Mouse (Mus musculus): Measurements from ENCODE around the gene Atp8b5. TPM values are rescaled to one million over a fixed set of nuclear protein-coding genes. Genes with fewer than 3 reads are reported as not detected.
A peak's percentile ranks its signal among the peaks of the same experiment; 100 is the strongest.

The Atp8b5 gene
- polyA plus RNA-seq, 1 experiment from 2014 or later, result 0.29 TPM

GRCm38 (mm10) chr4:43418450-43418849 lies 151.5 kb downstream of the Atp8b5 start:
- no peak for ATAC-seq (ENCODE audit: borderline replicate concordance, extremely low read depth, low FRiP score, low TSS enrichment)
- Histone ChIP-seq H3K9me3 (no peaks in the 10 kb centered on the region), H3K4me3 (no peak overlapping the region), H3K9ac (no peak overlapping the region), H3K4me1 (peaks cover 26% of the 10 kb centered on the region), H3K27me3 (no peaks in the 10 kb centered on the region), H3K4me2 (no peak overlapping the region), H3K27ac (peak overlapping the region; percentile 68; the same call in 1 of the 2 replicates), H3K36me3 (peaks cover 41% of the 10 kb centered on the region)
- 50% methylated on average over 4 of the region's 4 CpGs for WGBS

DNA sequence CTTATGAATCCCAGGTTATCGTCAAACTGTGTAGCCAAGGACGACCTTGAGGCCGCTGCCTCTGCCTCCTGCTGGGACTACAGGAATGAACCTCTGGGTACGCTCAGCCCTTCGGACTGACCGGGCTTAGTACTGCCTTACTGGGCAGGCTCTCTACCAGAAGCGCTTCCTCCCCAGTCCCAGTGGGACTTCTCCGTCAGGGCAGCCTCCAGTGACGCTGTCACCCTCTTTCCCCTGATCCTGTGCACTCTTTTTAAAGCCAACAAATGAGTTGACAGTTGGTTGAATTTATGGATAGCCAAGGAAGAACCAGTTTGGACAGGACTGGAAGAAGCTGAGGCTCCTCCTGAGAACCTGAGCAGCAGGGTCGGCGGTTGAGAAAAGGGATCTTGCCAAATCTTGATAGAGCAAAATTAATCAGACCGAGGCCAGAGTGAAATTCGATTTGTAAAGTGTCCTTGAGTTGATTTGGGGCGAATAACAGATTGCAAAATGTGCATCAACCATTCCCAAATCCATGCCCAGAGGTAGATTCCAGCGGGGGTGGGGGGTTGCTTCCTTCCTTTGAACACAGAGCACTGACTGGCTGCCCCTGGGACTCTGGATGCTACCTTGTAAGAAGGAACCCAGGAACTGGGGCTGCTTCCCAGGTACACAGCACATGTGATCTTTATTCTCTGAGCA lies 152.2 kb downstream of the Atp8b5 start:
- H3K27me3 ChIP-seq, result no peaks in the 10 kb centered on the region
- no peak overlapping the region for H3K4me3 ChIP-seq
- H3K9ac ChIP-seq, result no peak overlapping the region
- no peaks in the 10 kb centered on the region for H3K9me3 ChIP-seq
- no peak for ATAC-seq (ENCODE audit: borderline replicate concordance, extremely low read depth, low FRiP score, low TSS enrichment)
- no peak overlapping the region for H3K4me2 ChIP-seq
- no peak overlapping the region for H3K27ac ChIP-seq
- H3K36me3 ChIP-seq, result peaks cover 48% of the 10 kb centered on the region
- 65% methylated on average over 15 of the region's 15 CpGs for WGBS
- peaks cover 26% of the 10 kb centered on the region for H3K4me1 ChIP-seq

- 0 out of 2 replicates have a peak overlapping the region, but pooled peaks have one; percentile 55 for H3K27ac ChIP-seq
- H3K9ac ChIP-seq, result no peak overlapping the region
- H3K4me2 ChIP-seq, result no peak overlapping the region
- H3K9me3 ChIP-seq, result no peaks in the 10 kb centered on the region
- peaks cover 51% of the 10 kb centered on the region for H3K36me3 ChIP-seq
- WGBS, result 51% methylated on average over 9 of the region's 9 CpGs
- H3K27me3 ChIP-seq, result no peaks in the 10 kb centered on the region
- no peak for ATAC-seq (ENCODE audit: borderline replicate concordance, extremely low read depth, low FRiP score, low TSS enrichment)
- no peak overlapping the region for H3K4me3 ChIP-seq
- peaks cover 26% of the 10 kb centered on the region for H3K4me1 ChIP-seq
Observed at GRCm38 (mm10) chr4:43419801-43420281, 152.9 kb downstream of the Atp8b5 start.

GRCm38 (mm10) chr4:43420305-43420704 lies 153.3 kb downstream of the Atp8b5 start:
- 0% methylated on average over 6 of the region's 6 CpGs for WGBS
- Histone ChIP-seq H3K4me2 (no peak overlapping the region), H3K4me3 (no peak overlapping the region), H3K9me3 (no peaks in the 10 kb centered on the region), H3K27ac (0 out of 2 replicates have a peak overlapping the region, but pooled peaks have one; percentile 55), H3K36me3 (peaks cover 46% of the 10 kb centered on the region), H3K27me3 (no peaks in the 10 kb centered on the region), H3K4me1 (peaks cover 26% of the 10 kb centered on the region), H3K9ac (no peak overlapping the region)
- ATAC-seq (ENCODE audit: borderline replicate concordance, extremely low read depth, low FRiP score, low TSS enrichment), result no peak

GRCm38 (mm10) chr4:43421632-43422240 lies 154.8 kb downstream of the Atp8b5 start:
- ATAC-seq (ENCODE audit: borderline replicate concordance, extremely low read depth, low FRiP score, low TSS enrichment), result no peak
- no peak overlapping the region for H3K27ac ChIP-seq
- H3K27me3 ChIP-seq, result peaks cover 7% of the 10 kb centered on the region
- 71% methylated on average over 28 of the region's 28 CpGs for WGBS
- peaks cover 44% of the 10 kb centered on the region for H3K36me3 ChIP-seq
- no peak overlapping the region for H3K9ac ChIP-seq
- H3K4me2 ChIP-seq, result no peak overlapping the region
- H3K9me3 ChIP-seq, result no peaks in the 10 kb centered on the region
- no peak overlapping the region for H3K4me3 ChIP-seq
- peaks cover 35% of the 10 kb centered on the region for H3K4me1 ChIP-seq

Other genes starting within 250 kb of the Atp8b5 start
- gene Pigo, start 241.3 kb upstream of the Atp8b5 start, polyA plus RNA-seq (2015; fragmentation: Nextera tagmentation; extraction: Ambion mirVana), result 19.0 and 22.1 TPM in 2 replicates
- gene Stoml2, start 235.4 kb upstream of the Atp8b5 start, polyA plus RNA-seq (2015; fragmentation: Nextera tagmentation; extraction: Ambion mirVana), result 321 and 331 TPM in 2 replicates
- 10.6 and 11.2 TPM in 2 replicates for gene Fam214b, start 220.9 kb upstream of the Atp8b5 start, polyA plus RNA-seq (2015; fragmentation: Nextera tagmentation; extraction: Ambion mirVana)
- 5.5 and 7.3 TPM in 2 replicates for gene Unc13b, start 208.2 kb upstream of the Atp8b5 start, polyA plus RNA-seq (2015; fragmentation: Nextera tagmentation; extraction: Ambion mirVana)
- 13.0 and 14.0 TPM in 2 replicates for gene Rusc2, start 114.8 kb downstream of the Atp8b5 start, polyA plus RNA-seq (2015; fragmentation: Nextera tagmentation; extraction: Ambion mirVana)
- 0.14 and 0.25 TPM in 2 replicates for gene Fam166b, start 162.0 kb downstream of the Atp8b5 start, polyA plus RNA-seq (2015; fragmentation: Nextera tagmentation; extraction: Ambion mirVana)
- gene Tesk1, start 174.8 kb downstream of the Atp8b5 start, polyA plus RNA-seq (2015; fragmentation: Nextera tagmentation; extraction: Ambion mirVana), result 8.3 and 8.5 TPM in 2 replicates
- 1.8 and 3.1 TPM in 2 replicates for gene Cd72, start 187.5 kb downstream of the Atp8b5 start, polyA plus RNA-seq (2015; fragmentation: Nextera tagmentation; extraction: Ambion mirVana)
- gene Sit1, start 216.6 kb downstream of the Atp8b5 start, polyA plus RNA-seq (2015; fragmentation: Nextera tagmentation; extraction: Ambion mirVana), result 0.14 and 1.2 TPM in 2 replicates
- gene Ccdc107, start 225.7 kb downstream of the Atp8b5 start, polyA plus RNA-seq (2015; fragmentation: Nextera tagmentation; extraction: Ambion mirVana), result 67.4 and 70.1 TPM in 2 replicates
- 48.8 and 54.0 TPM in 2 replicates for gene Arhgef39, start 232.5 kb downstream of the Atp8b5 start, polyA plus RNA-seq (2015; fragmentation: Nextera tagmentation; extraction: Ambion mirVana)
- 4.7 and 6.1 TPM in 2 replicates for gene Car9, start 239.8 kb downstream of the Atp8b5 start, polyA plus RNA-seq (2015; fragmentation: Nextera tagmentation; extraction: Ambion mirVana)